Mouse (Mus musculus) lung, embryonic 16.5 days (tissue): ENCODE data around the gene Plac9a. TPM values are rescaled to one million over a fixed set of nuclear protein-coding genes. Genes with fewer than 3 reads are reported as not detected.

Experiments used
- ATAC-seq: fragments of 200-750 bp; cut with Nextera tagmentation; 2 replicates; pipeline ENCODE4 v1.8.0; 2017; ENCODE audit warnings: low read depth, mild to moderate bottlenecking, moderate library complexity
- H3K27ac ChIP-seq: fragments of 300-500 bp; sonication (generic); 2 replicates; pipeline ENCODE4 v1.5.1; 2014; ENCODE audit warnings: mild to moderate bottlenecking, control low read depth, low read length
- H3K27me3 ChIP-seq: fragments of 300-500 bp; sonication (generic); 2 replicates; pipeline ENCODE4 v1.6.1; 2014; ENCODE audit warnings: low read depth, low read length, mixed read lengths; ENCODE audit not compliant: control insufficient read depth, insufficient read depth
- H3K36me3 ChIP-seq: fragments of 300-500 bp; sonication (generic); 2 replicates; pipeline ENCODE4 v1.6.1; 2014; ENCODE audit warnings: low read length; ENCODE audit not compliant: control insufficient read depth, insufficient read depth
- H3K4me1 ChIP-seq: fragments of 300-500 bp; sonication (generic); replicated peaks from 2 replicates; pipeline ENCODE4 v1.6.1; 2014; ENCODE audit warnings: low read length, mixed read lengths; ENCODE audit not compliant: control insufficient read depth, insufficient read depth
- H3K4me2 ChIP-seq: fragments of 300-500 bp; sonication (generic); 2 replicates; pipeline ENCODE4 v1.6.1; 2014; ENCODE audit warnings: low read depth, low read length, control low read depth
- H3K4me3 ChIP-seq: fragments of 300-500 bp; sonication (generic); 2 replicates; pipeline ENCODE4 v1.5.1; 2014; ENCODE audit warnings: mild to moderate bottlenecking, low read length, control low read depth
- H3K9ac ChIP-seq: fragments of 300-500 bp; sonication (generic); 2 replicates; pipeline ENCODE4 v1.6.1; 2014; ENCODE audit warnings: low read length, control low read depth
- H3K9me3 ChIP-seq: fragments of 300-500 bp; sonication (generic); 2 replicates; pipeline ENCODE4 v1.6.1; 2016; ENCODE audit warnings: low read length; ENCODE audit not compliant: control insufficient read depth
- WGBS: fragments of 180-500 bp; shearing (Covaris S2); extraction: QIAGEN DNeasy Blood & Tissue Kit; methylation state at CpG from one replicate; pipeline ENCODE4 v1.1.7; 2014; 5-methylcytosine and 5-hydroxymethylcytosine counted together
- polyA plus RNA-seq: library from polyadenylated mRNA; unstranded; fragments of >200 nt; fragmentation: Nextera tagmentation; extraction: Ambion mirVana; gene quantifications from 2 replicates; pipeline ENCODE4 v1.2.1, GENCODE M21; 2015

The Plac9a gene
- polyA plus RNA-seq, 1 experiment from 2014 or later: 5.3 TPM

- ATAC-seq: no peak
- Histone ChIP-seq H3K36me3 (no peaks in the 10 kb centered on the region), H3K4me2 (no peak overlapping the region), H3K9me3 (no peaks in the 10 kb centered on the region), H3K9ac (no peak overlapping the region; the same call in 1 of the 2 replicates), H3K27ac (no peak overlapping the region), H3K4me1 (peaks cover 3% of the 10 kb centered on the region), H3K27me3 (no peaks in the 10 kb centered on the region), H3K4me3 (no peak overlapping the region)
- 44% methylated on average over 11 of the region's 11 CpGs for WGBS
Measured at GRCm38 (mm10) chr14:25866832-25867231, 36.1 kb downstream of the Plac9a start.

DNA sequence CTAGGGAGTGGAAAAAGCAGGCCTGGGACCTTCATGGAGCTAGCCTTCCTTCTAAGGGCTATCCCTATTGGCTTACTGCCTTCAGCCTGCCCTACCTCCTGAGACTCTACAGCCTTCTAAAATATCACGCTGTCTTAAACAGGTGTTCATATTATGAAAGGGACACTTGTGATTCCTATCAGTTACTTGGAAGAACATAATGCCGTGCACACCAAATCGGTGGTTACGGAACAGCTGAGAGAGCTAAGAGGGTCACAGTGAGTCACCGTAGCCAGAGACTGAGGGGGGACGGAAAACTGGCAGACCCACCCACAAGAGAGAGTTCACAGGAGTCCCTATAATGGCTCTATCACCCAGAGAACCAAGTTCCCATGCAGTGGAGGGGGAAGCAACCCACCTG, 36.5 kb downstream of the Plac9a start:
- 70% methylated on average over 6 of the region's 6 CpGs for WGBS
- H3K4me2 ChIP-seq: no peak overlapping the region
- H3K4me3 ChIP-seq: no peak overlapping the region
- H3K36me3 ChIP-seq: no peaks in the 10 kb centered on the region
- no peak for ATAC-seq
- peaks cover 3% of the 10 kb centered on the region for H3K4me1 ChIP-seq
- no peak overlapping the region for H3K27ac ChIP-seq
- H3K9me3 ChIP-seq: no peaks in the 10 kb centered on the region
- H3K9ac ChIP-seq: no peak overlapping the region
- no peaks in the 10 kb centered on the region for H3K27me3 ChIP-seq

DNA sequence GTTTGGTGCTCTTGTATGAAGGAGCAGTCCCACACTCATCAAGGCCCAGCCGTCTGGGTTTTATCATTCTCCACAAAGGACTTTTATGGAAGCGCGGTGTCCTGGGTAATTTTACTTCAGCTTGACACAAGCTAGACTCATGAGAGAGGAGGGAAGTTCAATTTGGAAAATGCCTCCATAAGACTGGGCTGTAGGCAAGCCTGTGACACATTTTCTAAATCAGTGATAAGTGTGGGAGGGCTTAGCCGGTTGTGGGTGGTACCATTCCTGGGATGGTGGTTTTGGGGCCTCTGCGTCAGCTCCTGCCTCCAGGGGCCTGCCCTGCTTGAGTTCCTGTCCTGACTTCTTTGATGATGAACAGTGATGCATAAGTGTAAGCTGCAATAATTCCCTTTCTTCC, 37.6 kb downstream of the Plac9a start:
- H3K4me2 ChIP-seq: no peak overlapping the region

GRCm38 (mm10) chr14:25863721-25864120, 39.2 kb downstream of the Plac9a start:
- Histone ChIP-seq H3K27me3 (no peaks in the 10 kb centered on the region), H3K36me3 (no peaks in the 10 kb centered on the region), H3K4me1 (peaks cover 3% of the 10 kb centered on the region), H3K4me2 (no peak overlapping the region), H3K4me3 (no peak overlapping the region), H3K27ac (no peak overlapping the region), H3K9ac (no peak overlapping the region), H3K9me3 (no peaks in the 10 kb centered on the region)
- 52% methylated on average over 2 of the region's 2 CpGs for WGBS
- ATAC-seq: no peak

More for the DNA sequence above, 37.6 kb downstream of the Plac9a start:
- no peak overlapping the region for H3K9ac ChIP-seq
- H3K9me3 ChIP-seq: no peaks in the 10 kb centered on the region
- H3K36me3 ChIP-seq: no peaks in the 10 kb centered on the region
- ATAC-seq: no peak
- no peak overlapping the region for H3K4me3 ChIP-seq
- 85% methylated on average over 5 of the region's 5 CpGs for WGBS
- H3K27ac ChIP-seq: no peak overlapping the region
- H3K27me3 ChIP-seq: no peaks in the 10 kb centered on the region
- H3K4me1 ChIP-seq: peaks cover 3% of the 10 kb centered on the region

GRCm38 (mm10) chr14:25861771-25862530, 40.9 kb downstream of the Plac9a start:
- H3K4me3 ChIP-seq: no peak overlapping the region

GRCm38 (mm10) chr14:25857940-25858339, 45.0 kb downstream of the Plac9a start:
- Histone ChIP-seq H3K4me2 (no peak overlapping the region), H3K36me3 (no peaks in the 10 kb centered on the region), H3K9ac (no peak overlapping the region), H3K27me3 (no peaks in the 10 kb centered on the region), H3K4me1 (peaks cover 3% of the 10 kb centered on the region; the same call in 1 of the 2 replicates), H3K9me3 (no peaks in the 10 kb centered on the region), H3K27ac (no peak overlapping the region), H3K4me3 (no peak overlapping the region)
- no peak for ATAC-seq
- 76% methylated on average over 8 of the region's 8 CpGs for WGBS

More at GRCm38 (mm10) chr14:25861771-25862530, 40.9 kb downstream of the Plac9a start:
- Histone ChIP-seq H3K27me3 (no peaks in the 10 kb centered on the region), H3K9ac (no peak overlapping the region), H3K36me3 (no peaks in the 10 kb centered on the region), H3K27ac (no peak overlapping the region), H3K4me1 (peaks cover 6% of the 10 kb centered on the region), H3K9me3 (no peaks in the 10 kb centered on the region), H3K4me2 (no peak overlapping the region)
- no peak for ATAC-seq
- WGBS: 84% methylated on average over 13 of the region's 13 CpGs

GRCm38 (mm10) chr14:25857168-25857621, 45.7 kb downstream of the Plac9a start:
- Histone ChIP-seq H3K4me2 (no peak overlapping the region), H3K9me3 (no peaks in the 10 kb centered on the region), H3K9ac (no peak overlapping the region), H3K27me3 (no peaks in the 10 kb centered on the region), H3K4me3 (no peak overlapping the region), H3K27ac (no peak overlapping the region), H3K36me3 (no peaks in the 10 kb centered on the region), H3K4me1 (peaks cover 3% of the 10 kb centered on the region; the same call in 1 of the 2 replicates)
- ATAC-seq: peak; percentile 42; the same call in 1 of the 2 replicates
- 39% methylated on average over 3 of the region's 3 CpGs for WGBS

GRCm38 (mm10) chr14:25855241-25855885, 47.5 kb downstream of the Plac9a start:
- no peak overlapping the region for H3K4me3 ChIP-seq
- H3K27ac ChIP-seq: no peak overlapping the region
- H3K9me3 ChIP-seq: no peaks in the 10 kb centered on the region
- 55% methylated on average over 8 of the region's 8 CpGs for WGBS
- no peaks in the 10 kb centered on the region for H3K36me3 ChIP-seq
- peaks cover 3% of the 10 kb centered on the region; the same call in 1 of the 2 replicates for H3K4me1 ChIP-seq
- no peak for ATAC-seq
- no peak overlapping the region for H3K9ac ChIP-seq
- no peak overlapping the region for H3K4me2 ChIP-seq
- no peaks in the 10 kb centered on the region for H3K27me3 ChIP-seq

GRCm38 (mm10) chr14:25853717-25854452, 49.0 kb downstream of the Plac9a start:
- Histone ChIP-seq H3K4me2 (no peak overlapping the region), H3K4me3 (no peak overlapping the region), H3K9me3 (no peaks in the 10 kb centered on the region), H3K27me3 (no peaks in the 10 kb centered on the region), H3K4me1 (peaks cover 3% of the 10 kb centered on the region; the same call in 1 of the 2 replicates), H3K27ac (no peak overlapping the region), H3K36me3 (no peaks in the 10 kb centered on the region), H3K9ac (no peak overlapping the region)
- 84% methylated on average over 16 of the region's 16 CpGs for WGBS
- no peak for ATAC-seq
